Mouse (Mus musculus) small intestine, adult 2 months (tissue): ENCODE data around the gene Smc1a.

ENCODE experiments used
- CTCF ChIP-seq: fragments of 200-500 bp; IDR thresholded peaks from 2 replicates; pipeline ENCODE4 v1.5.1; 2012; ENCODE audit warnings: low read depth, mild to moderate bottlenecking, control low read depth, inconsistent platforms, low read length, moderate library complexity, mixed read lengths; ENCODE audit not compliant: insufficient replicate concordance, insufficient read length; ENCODE audit errors: extremely low read depth
- POLR2A ChIP-seq: fragments of 200-500 bp; IDR thresholded peaks from 2 replicates; pipeline ENCODE4 v1.6.1; 2012; ENCODE audit warnings: low read depth, mild to moderate bottlenecking, control low read depth, inconsistent platforms, low read length, moderate library complexity

- TF ChIP-seq CTCF (no peak), POLR2A (no peak)
Measured at GRCm38 (mm10) chrX:152054094-152054493, 37.9 kb downstream of the Smc1a start.
